Comparison of ENCODE assay signal across 28 mouse cellular contexts in genomic region chr6:59010792-59011191, GRCm38 (mm10). TPM values are rescaled to one million over a fixed set of nuclear protein-coding genes. Genes with fewer than 3 reads are reported as not detected.
DNase-seq lines count a peak whose midpoint lies in the region; ATAC-seq lines count a peak whose summit lies in the region.
"Had no signal": no experiment of that assay in that cellular context is flagged by ENCODE, and none has a peak within 500 bp of the region (broad histone marks: within the 10 kb centered on the region; RNA-seq: fewer than 3 reads in every experiment).

No protein-coding gene starts in this region.

- H3K4me3 ChIP-seq in hindbrain, embryonic 10.5 days, result no peak overlapping the region
- H3K4me3 ChIP-seq: embryonic facial prominence, embryonic 12.5 days; erythroblast, embryonic 14.5 days; forebrain, embryonic 12.5 days; heart, embryonic 10.5 days; limb, embryonic 15.5 days; lung, embryonic 15.5 days; midbrain, embryonic 10.5 days had no signal

- H3K27me3 ChIP-seq in hindbrain, embryonic 10.5 days (ENCODE audit: insufficient read depth, poor library complexity, severe bottlenecking), result no peaks in the 10 kb centered on the region
- H3K27me3 ChIP-seq: embryonic facial prominence, embryonic 12.5 days; forebrain, embryonic 12.5 days; limb, embryonic 15.5 days; lung, embryonic 15.5 days had no signal

- ATAC-seq in frontal cortex, adult (ENCODE audit: low TSS enrichment), result peak; percentile 96
- ATAC-seq: CD4-positive, CD25-positive, alpha-beta regulatory T cell, adult 4 months; hindbrain, postnatal 0 days; intestine, embryonic 16.5 days; midbrain, embryonic 16.5 days had no signal

- no peak overlapping the region for H3K27ac ChIP-seq in hindbrain, embryonic 10.5 days
- H3K27ac ChIP-seq: embryonic facial prominence, embryonic 12.5 days; forebrain, embryonic 12.5 days; heart, embryonic 10.5 days; hindbrain, postnatal 0 days; limb, embryonic 15.5 days; liver, embryonic 14.5 days; lung, embryonic 15.5 days; midbrain, embryonic 10.5 days had no signal

- whole genome bisulfite sequencing in hindbrain, embryonic 10.5 days, result 95% methylated on average over 3 of the region's 3 CpGs

- no peaks in the 10 kb centered on the region for H3K36me3 ChIP-seq in hindbrain, embryonic 10.5 days
- H3K36me3 ChIP-seq: embryonic facial prominence, embryonic 12.5 days; forebrain, embryonic 12.5 days; heart, embryonic 10.5 days; limb, embryonic 15.5 days; lung, embryonic 15.5 days; midbrain, embryonic 10.5 days had no signal

- H3K9me3 ChIP-seq in hindbrain, embryonic 10.5 days, result no peaks in the 10 kb centered on the region
- H3K9me3 ChIP-seq: embryonic facial prominence, embryonic 12.5 days; forebrain, embryonic 12.5 days; heart, embryonic 10.5 days; limb, embryonic 15.5 days; lung, embryonic 15.5 days; midbrain, embryonic 10.5 days had no signal

- H3K4me1 ChIP-seq in hindbrain, embryonic 10.5 days (replicated peaks), result no peaks in the 10 kb centered on the region
- H3K4me1 ChIP-seq: embryonic facial prominence, embryonic 12.5 days; forebrain, embryonic 12.5 days; heart, embryonic 10.5 days; limb, embryonic 15.5 days; midbrain, embryonic 10.5 days had no signal

- DNase-seq in frontal cortex, postnatal 10 days (ENCODE audit: low spot score in 2 of 2), result no peak
- DNase-seq in layer of hippocampus, adult 18-20 months (ENCODE audit: low spot score in 2 of 2), result peak; percentile 30 to 58
- no peak for DNase-seq in layer of hippocampus, postnatal 14 days (ENCODE audit: low spot score in 2 of 2)
- peak; percentile 12 for DNase-seq in right cerebral cortex, adult 18-20 months
- DNase-seq in right cerebral cortex, postnatal 4 days, result no peak
- DNase-seq in telencephalon, adult 2 months (ENCODE audit: low read depth, low spot score), result peak; percentile 44
- DNase-seq in hindbrain, embryonic 10.5 days (ENCODE audit: low spot score), result no peak
- DNase-seq: adrenal gland, postnatal 14 days; cerebellum, adult 11 months; cerebellum, postnatal 14 days; heart, postnatal 10 days; kidney, adult 9 months; kidney, postnatal 14 days; lung, postnatal 4 days; thymus, postnatal 14 days had no signal

RNA-seq across cellular contexts. Expression of gene Fam13a, which starts 13.6 kb away (rescaled TPM):
- 10 to 100 TPM; 15.4 to 17.8 TPM for total RNA-seq in layer of hippocampus, adult 18-20 months (2021)
- total RNA-seq in layer of hippocampus, postnatal 14 days (2021), result 10 to 100 TPM; 17.3 to 17.7 TPM
- 3.2 and 3.5 TPM in 2 replicates for polyA plus RNA-seq in hindbrain, embryonic 10.5 days (2016; fragmentation: Nextera tagmentation; extraction: Ambion mirVana)
- polyA plus RNA-seq: erythroblast, embryonic 14.5 days had no signal

Comparison
In these comparisons a context has a peak if more than half of its experiments do, and no peak if none do; other contexts are left out.
1. DNase-seq: peak in layer of hippocampus, adult 18-20 months (2 of 2), right cerebral cortex, adult 18-20 months (single experiment) and telencephalon, adult 2 months (single experiment); none in frontal cortex, postnatal 10 days (0 of 2), layer of hippocampus, postnatal 14 days (0 of 2), right cerebral cortex, postnatal 4 days (single experiment) and hindbrain, embryonic 10.5 days (single experiment).